Mouse (Mus musculus): ENCODE data around the gene Hnrnph2.

DNA sequence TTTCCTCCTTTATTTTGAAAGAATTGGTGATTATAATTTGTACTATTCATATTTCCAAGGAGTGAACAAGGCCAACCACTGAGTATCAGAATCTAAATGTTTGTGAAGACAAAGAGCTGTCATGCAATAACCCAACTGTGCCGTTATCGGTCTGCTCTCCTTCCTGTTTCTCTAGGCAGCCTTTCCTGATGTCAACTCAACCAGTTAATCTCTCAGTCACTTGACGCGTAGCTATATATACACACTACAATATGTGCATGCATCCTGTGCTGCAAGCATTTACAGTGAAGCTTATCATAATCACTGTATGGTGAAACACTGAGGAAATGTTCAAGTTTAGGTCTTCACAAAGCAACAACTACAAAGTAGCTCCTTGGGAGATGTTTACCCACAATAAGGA is 36.7 kb upstream of the Hnrnph2 start:
- TF ChIP-seq CTCF (conservative IDR thresholded peaks at IDR 0.05; ENCODE audit: insufficient read depth, insufficient read length, low read depth, low read length), result no peak
- TF ChIP-seq POLR2A (IDR thresholded peaks at IDR 0.05; ENCODE audit: low read depth, low read length), result no peak
